Mouse (Mus musculus): Measurements from ENCODE around the gene 1700056E22Rik. TPM values are rescaled to one million over a fixed set of nuclear protein-coding genes. Genes with fewer than 3 reads are reported as not detected.

1700056E22Rik gene
- polyA plus RNA-seq, 1 experiment from 2014 or later, result 2.5 TPM

DNA sequence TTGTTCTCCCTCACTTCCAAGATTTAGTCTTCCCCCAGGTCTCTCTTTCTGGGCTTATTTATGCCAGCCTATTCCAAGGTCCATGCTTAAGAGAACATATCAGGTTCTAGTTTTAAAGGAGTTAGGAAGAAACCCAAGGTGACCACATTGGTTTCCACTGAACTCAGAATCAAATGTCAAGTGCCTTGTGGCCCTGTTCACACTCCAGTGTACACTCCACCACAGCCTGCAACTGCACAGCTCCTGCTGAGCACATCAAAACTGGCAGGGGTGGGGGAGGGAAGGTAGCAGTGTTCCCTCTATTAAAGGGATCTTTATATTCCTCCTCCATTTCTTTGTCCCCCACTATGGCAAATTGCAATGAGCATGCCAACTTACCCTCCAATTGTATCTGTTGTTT is 28.0 kb downstream of the 1700056E22Rik start:
- H3K4me3 ChIP-seq (ENCODE audit: low read depth, low read length), result no peak overlapping the region
- no peak for ATAC-seq (replicated peaks; ENCODE audit: insufficient number of reproducible peaks, low FRiP score, low TSS enrichment)

DNA sequence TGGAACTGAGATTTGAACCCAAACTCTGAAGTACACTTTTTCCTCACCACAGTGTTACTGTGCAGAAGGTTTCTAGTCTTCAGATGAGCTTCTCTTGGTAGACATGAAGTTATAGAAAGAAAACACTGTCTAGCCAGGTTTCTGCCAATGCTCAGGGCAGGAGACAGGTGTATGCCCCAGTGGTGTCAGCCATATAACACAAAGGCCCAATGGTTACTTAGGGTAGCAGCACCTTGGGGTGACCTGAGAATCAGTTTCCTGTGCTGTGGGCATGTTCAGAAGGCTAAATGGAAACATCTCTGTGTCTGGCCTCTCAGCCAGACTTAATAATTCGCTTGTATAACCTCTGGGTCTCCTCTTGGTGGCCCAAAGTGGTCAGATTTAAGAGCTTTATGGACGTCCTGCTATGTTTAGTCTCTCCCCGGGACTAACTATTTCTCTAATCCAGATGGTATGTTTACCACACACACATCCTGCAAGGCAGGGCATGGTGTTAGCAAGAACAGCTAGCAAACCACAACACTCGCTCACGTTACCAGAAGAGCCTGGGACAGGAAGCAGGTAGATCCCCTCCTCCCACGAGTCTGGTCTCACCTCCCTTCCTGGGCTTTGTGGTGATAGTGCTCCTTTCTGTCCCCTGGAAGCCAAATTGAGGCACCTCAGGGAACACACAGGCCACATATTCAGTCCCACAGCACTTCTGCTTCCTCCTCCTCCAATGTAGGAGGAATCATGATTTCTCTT is 28.6 kb downstream of the 1700056E22Rik start:
- H3K9me3 ChIP-seq (replicated peaks; ENCODE audit: control insufficient read depth, low read length), result no peaks in the 10 kb centered on the region
- 61% methylated on average over 6 of the region's 6 CpGs for WGBS (ENCODE audit: insufficient replicate concordance)
- no peaks in the 10 kb centered on the region for H3K27me3 ChIP-seq (ENCODE audit: control insufficient read depth, insufficient read depth, low read length)
- no peak for ATAC-seq (replicated peaks; ENCODE audit: insufficient number of reproducible peaks, low FRiP score, low TSS enrichment)
- H3K4me3 ChIP-seq (ENCODE audit: low read depth, low read length), result no peak overlapping the region
- no peaks in the 10 kb centered on the region for H3K4me1 ChIP-seq (ENCODE audit: control insufficient read depth, insufficient read depth, low read length)
- no peak overlapping the region for H3K27ac ChIP-seq (ENCODE audit: low read depth, low read length)
- H3K36me3 ChIP-seq (ENCODE audit: control insufficient read depth, insufficient read depth, low read length), result no peaks in the 10 kb centered on the region
- H3K4me2 ChIP-seq, result no peak overlapping the region
- H3K9ac ChIP-seq (ENCODE audit: low read depth, low read length), result no peak overlapping the region

More for the DNA sequence above, 28.0 kb downstream of the 1700056E22Rik start:
- H3K27ac ChIP-seq (ENCODE audit: low read depth, low read length), result no peak overlapping the region
- no peaks in the 10 kb centered on the region for H3K4me1 ChIP-seq (ENCODE audit: control insufficient read depth, insufficient read depth, low read length)
- no peak overlapping the region for H3K4me2 ChIP-seq
- H3K9me3 ChIP-seq (replicated peaks; ENCODE audit: control insufficient read depth, low read length), result no peaks in the 10 kb centered on the region
- H3K9ac ChIP-seq (ENCODE audit: low read depth, low read length), result no peak overlapping the region
- H3K27me3 ChIP-seq (ENCODE audit: control insufficient read depth, insufficient read depth, low read length), result no peaks in the 10 kb centered on the region
- H3K36me3 ChIP-seq (ENCODE audit: control insufficient read depth, insufficient read depth, low read length), result no peaks in the 10 kb centered on the region

DNA sequence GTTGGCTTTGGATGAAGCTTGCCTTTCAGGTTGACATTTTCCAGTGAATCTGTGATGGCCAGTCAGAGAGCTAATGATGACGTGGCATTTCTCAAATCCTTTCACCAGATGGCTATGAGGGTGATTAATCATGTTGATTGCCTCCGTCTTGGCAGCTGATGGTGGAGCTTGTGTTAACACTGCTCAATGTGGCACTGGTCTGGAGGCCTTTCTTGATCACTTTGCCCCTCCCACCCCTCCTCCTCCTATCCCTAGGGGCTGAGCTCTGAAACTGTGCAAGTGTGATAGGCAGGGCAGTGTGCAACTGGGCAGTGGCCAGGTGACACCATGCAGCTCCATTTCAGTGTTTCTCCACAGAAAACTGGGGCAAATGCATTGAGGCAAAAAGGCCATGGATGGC is 29.8 kb downstream of the 1700056E22Rik start:
- Histone ChIP-seq H3K4me3 (ENCODE audit: low read depth, low read length) (no peak overlapping the region), H3K9ac (ENCODE audit: low read depth, low read length) (no peak overlapping the region), H3K9me3 (replicated peaks; ENCODE audit: control insufficient read depth, low read length) (no peaks in the 10 kb centered on the region), H3K27me3 (ENCODE audit: control insufficient read depth, insufficient read depth, low read length) (no peaks in the 10 kb centered on the region), H3K27ac (ENCODE audit: low read depth, low read length) (no peak overlapping the region), H3K4me1 (ENCODE audit: control insufficient read depth, insufficient read depth, low read length) (no peaks in the 10 kb centered on the region), H3K4me2 (no peak overlapping the region), H3K36me3 (ENCODE audit: control insufficient read depth, insufficient read depth, low read length) (no peaks in the 10 kb centered on the region)
- ATAC-seq (replicated peaks; ENCODE audit: insufficient number of reproducible peaks, low FRiP score, low TSS enrichment), result no peak
- 44% methylated on average over 2 of the region's 2 CpGs for WGBS (ENCODE audit: insufficient replicate concordance)

DNA sequence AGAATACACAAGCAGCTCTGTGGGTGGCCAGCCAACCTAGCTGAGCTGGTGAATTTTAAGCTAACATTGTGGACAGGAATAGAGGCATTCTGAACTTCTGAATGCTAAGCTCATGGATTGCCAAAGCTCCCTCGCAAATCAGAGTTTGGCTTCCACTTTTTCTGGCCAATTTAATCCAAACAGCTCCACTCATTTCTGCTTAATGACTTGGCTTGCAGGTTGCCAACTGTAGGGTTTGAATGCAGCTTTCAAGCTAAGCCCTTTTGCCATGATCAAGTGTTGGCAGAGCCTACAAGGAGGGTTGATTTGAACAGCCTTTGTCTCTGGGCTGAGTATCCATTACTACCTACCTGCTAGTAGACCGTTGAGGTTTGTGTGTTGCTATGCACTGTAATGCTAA is 31.6 kb downstream of the 1700056E22Rik start:
- Histone ChIP-seq H3K4me1 (ENCODE audit: control insufficient read depth, insufficient read depth, low read length) (no peaks in the 10 kb centered on the region), H3K9ac (ENCODE audit: low read depth, low read length) (no peak overlapping the region), H3K36me3 (ENCODE audit: control insufficient read depth, insufficient read depth, low read length) (no peaks in the 10 kb centered on the region), H3K4me3 (ENCODE audit: low read depth, low read length) (no peak overlapping the region), H3K27ac (ENCODE audit: low read depth, low read length) (no peak overlapping the region), H3K4me2 (no peak overlapping the region), H3K27me3 (ENCODE audit: control insufficient read depth, insufficient read depth, low read length) (no peaks in the 10 kb centered on the region), H3K9me3 (replicated peaks; ENCODE audit: control insufficient read depth, low read length) (no peaks in the 10 kb centered on the region)
- no peak for ATAC-seq (replicated peaks; ENCODE audit: insufficient number of reproducible peaks, low FRiP score, low TSS enrichment)
- WGBS (ENCODE audit: insufficient replicate concordance), result 80% methylated on average over 2 of the region's 2 CpGs

DNA sequence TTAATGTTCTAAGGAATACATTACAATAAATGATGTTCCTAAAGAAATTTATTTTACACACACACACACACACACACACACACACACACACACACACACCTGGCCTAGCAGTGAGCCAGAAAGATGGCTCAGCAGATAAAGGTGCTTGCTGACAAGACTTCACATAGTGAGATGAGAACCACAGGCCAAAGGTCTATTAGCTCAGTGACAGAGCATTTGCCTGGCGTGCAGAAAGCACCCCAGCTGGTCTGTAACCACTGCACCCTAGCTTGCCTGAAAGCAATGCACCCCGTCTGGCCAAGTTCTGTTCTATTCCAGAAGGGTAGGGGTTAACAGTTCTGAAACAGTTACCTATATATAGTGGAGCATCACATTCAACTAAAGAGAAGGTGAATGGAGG is 36.9 kb downstream of the 1700056E22Rik start:
- no peaks in the 10 kb centered on the region for H3K9me3 ChIP-seq (replicated peaks; ENCODE audit: control insufficient read depth, low read length)
- H3K4me2 ChIP-seq, result no peak overlapping the region
- no peak for ATAC-seq (replicated peaks; ENCODE audit: insufficient number of reproducible peaks, low FRiP score, low TSS enrichment)
- no peak overlapping the region for H3K9ac ChIP-seq (ENCODE audit: low read depth, low read length)
- no peaks in the 10 kb centered on the region for H3K4me1 ChIP-seq (ENCODE audit: control insufficient read depth, insufficient read depth, low read length)
- H3K36me3 ChIP-seq (ENCODE audit: control insufficient read depth, insufficient read depth, low read length), result no peaks in the 10 kb centered on the region
- H3K27ac ChIP-seq (ENCODE audit: low read depth, low read length), result no peak overlapping the region
- 68% methylated on average over 2 of the region's 2 CpGs for WGBS (ENCODE audit: insufficient replicate concordance)
- H3K4me3 ChIP-seq (ENCODE audit: low read depth, low read length), result no peak overlapping the region
- no peaks in the 10 kb centered on the region for H3K27me3 ChIP-seq (ENCODE audit: control insufficient read depth, insufficient read depth, low read length)

DNA sequence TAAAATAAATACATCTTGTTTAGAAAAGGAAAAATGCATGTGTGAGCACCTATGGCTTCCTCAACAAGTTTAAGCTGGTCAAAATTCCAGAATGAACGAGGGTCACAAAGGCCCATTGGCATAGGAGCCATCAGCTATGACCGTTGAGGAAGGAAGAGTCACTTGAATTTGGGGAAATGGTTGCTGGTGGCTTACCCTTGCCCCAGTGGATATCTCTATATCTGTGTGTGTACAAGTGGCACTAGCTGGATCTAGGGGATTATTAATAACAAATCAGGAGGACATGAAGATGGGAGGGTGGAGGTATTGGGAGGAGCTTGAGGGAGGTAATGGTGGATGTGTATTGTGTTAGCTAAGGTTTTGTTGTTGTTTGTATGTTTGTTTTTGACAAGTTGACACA is 42.2 kb downstream of the 1700056E22Rik start:
- ATAC-seq (replicated peaks; ENCODE audit: insufficient number of reproducible peaks, low FRiP score, low TSS enrichment), result no peak
- no peaks in the 10 kb centered on the region for H3K9me3 ChIP-seq (replicated peaks; ENCODE audit: control insufficient read depth, low read length)
- 87% methylated on average over 2 of the region's 2 CpGs for WGBS (ENCODE audit: insufficient replicate concordance)
- H3K36me3 ChIP-seq (ENCODE audit: control insufficient read depth, insufficient read depth, low read length), result no peaks in the 10 kb centered on the region
- H3K27ac ChIP-seq (ENCODE audit: low read depth, low read length), result no peak overlapping the region
- no peak overlapping the region for H3K9ac ChIP-seq (ENCODE audit: low read depth, low read length)
- no peak overlapping the region for H3K4me3 ChIP-seq (ENCODE audit: low read depth, low read length)
- no peaks in the 10 kb centered on the region for H3K27me3 ChIP-seq (ENCODE audit: control insufficient read depth, insufficient read depth, low read length)
- no peak overlapping the region for H3K4me2 ChIP-seq
- H3K4me1 ChIP-seq (ENCODE audit: control insufficient read depth, insufficient read depth, low read length), result no peaks in the 10 kb centered on the region

DNA sequence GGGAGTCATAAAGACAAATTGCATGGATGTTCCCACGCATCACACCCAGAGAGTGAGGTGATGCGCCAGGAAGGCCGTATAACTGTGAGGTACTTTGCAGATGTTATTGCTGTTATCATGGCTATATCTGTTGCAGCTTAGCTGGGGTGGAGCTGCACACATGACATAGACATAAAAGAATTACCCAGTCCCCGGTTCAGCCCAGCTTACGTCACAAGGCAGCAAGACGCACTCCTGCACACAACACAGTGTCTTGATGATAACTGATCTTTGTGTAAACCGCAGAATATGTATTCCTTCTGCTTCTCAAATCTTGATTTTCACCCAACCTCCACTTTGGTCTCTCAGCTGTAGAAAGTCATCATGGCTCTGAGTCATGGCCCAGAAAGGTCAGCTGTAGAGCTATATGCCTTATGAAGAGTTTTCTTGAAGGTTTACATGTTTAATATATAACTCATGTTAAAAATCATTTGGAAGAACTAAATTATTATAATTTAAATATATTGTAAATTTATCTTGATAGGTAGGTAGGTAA is 46.3 kb downstream of the 1700056E22Rik start:
- no peak for ATAC-seq (replicated peaks; ENCODE audit: insufficient number of reproducible peaks, low FRiP score, low TSS enrichment)
- H3K27ac ChIP-seq (ENCODE audit: low read depth, low read length), result no peak overlapping the region

More for the DNA sequence above, 46.3 kb downstream of the 1700056E22Rik start:
- H3K4me3 ChIP-seq (ENCODE audit: low read depth, low read length), result no peak overlapping the region
- H3K27me3 ChIP-seq (ENCODE audit: control insufficient read depth, insufficient read depth, low read length), result no peaks in the 10 kb centered on the region
- no peaks in the 10 kb centered on the region for H3K9me3 ChIP-seq (replicated peaks; ENCODE audit: control insufficient read depth, low read length)
- 89% methylated on average over 7 of the region's 7 CpGs for WGBS (ENCODE audit: insufficient replicate concordance)
- H3K9ac ChIP-seq (ENCODE audit: low read depth, low read length), result no peak overlapping the region
- no peaks in the 10 kb centered on the region for H3K4me1 ChIP-seq (ENCODE audit: control insufficient read depth, insufficient read depth, low read length)
- H3K36me3 ChIP-seq (ENCODE audit: control insufficient read depth, insufficient read depth, low read length), result no peaks in the 10 kb centered on the region
- H3K4me2 ChIP-seq, result no peak overlapping the region

Data from heart, embryonic 11.5 days (tissue).